Mouse (Mus musculus): ENCODE data around the gene Dhh. TPM values are rescaled to one million over a fixed set of nuclear protein-coding genes. Genes with fewer than 3 reads are reported as not detected.

Gene Dhh
- total RNA-seq, 2 experiments from 2014 or later = 3.6 to 4.0 TPM

DNA sequence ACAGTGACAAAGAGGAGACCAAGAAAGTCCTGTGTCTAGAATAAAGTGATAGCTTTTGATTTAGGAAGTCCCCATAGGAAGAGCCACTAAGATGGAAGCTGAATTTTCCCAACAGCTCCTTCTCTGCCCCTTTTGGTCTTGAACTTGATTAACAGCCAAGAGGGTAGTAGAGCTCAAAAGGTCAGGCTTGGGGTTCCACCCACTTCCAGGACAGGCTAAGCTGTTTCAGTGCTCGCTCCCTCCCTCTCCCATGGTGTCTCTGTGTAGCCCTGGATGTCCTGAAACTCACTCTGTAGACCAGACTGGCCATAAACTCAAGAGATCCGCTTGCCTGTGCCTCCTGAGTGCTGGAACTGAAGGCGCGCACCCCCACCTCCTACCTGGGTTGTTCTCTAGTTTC is 17.7 kb upstream of the Dhh start:
- no peak for DNase-seq

DNA sequence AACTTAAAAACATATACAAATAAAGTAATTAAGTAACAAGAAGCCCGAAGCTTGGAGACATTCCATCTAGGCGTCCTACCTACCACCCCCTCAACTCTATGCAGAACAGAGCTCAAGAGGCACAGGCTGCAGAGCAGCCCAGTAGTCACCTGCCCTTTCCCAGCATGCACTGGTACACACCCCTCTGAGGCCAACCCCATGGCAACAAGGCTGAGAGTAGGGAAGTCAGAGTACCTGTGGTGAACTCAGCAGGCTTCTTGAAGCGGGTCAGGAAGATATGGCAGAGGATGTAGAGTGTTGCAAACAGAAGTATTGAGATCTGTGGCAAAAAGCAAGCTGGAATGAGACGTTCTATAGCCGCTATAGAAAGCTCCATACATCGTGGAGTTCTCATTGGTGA is 16.6 kb upstream of the Dhh start:
- no peak for DNase-seq

DNA sequence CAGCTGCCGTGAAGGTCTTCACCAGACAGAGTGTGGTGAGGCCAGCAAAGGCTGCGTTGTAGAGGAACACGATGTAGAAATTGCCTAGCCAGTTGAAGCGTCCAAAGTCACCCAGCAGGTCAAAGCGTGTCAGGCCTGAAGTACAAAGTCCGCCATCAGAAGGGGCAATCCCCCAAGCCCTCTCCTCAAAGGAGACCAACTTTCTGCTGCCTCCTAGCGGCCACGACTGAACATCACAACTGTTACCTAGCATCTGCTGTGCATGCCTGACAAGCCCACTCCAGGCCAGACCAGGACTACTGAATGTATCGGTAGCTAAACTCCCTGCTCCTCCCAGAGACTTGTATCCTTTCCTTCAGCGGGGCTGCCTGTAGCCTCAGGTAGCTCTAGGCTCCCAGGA is 6.4 kb upstream of the Dhh start:
- peak; percentile 44 for DNase-seq

DNA sequence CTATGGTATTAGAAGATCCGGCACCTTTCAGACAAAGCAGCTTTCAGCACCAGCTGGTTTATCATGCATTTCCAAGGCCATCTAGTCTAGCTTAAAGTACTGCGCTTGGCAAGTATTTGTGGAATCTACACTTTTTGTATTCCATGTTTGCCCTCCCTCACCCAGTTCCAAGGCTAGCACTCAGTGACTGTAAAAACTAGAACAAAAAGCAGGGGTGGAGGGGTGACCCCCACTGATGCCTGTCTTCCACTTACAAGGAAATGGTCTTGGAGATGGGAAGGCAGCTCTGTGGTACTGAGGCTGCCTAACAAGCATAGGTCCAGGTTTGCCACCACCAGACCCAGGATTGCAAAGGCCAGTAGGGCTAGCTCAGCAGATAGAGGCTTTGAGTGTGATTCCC is 4.3 kb upstream of the Dhh start:
- no peak for DNase-seq

DNA sequence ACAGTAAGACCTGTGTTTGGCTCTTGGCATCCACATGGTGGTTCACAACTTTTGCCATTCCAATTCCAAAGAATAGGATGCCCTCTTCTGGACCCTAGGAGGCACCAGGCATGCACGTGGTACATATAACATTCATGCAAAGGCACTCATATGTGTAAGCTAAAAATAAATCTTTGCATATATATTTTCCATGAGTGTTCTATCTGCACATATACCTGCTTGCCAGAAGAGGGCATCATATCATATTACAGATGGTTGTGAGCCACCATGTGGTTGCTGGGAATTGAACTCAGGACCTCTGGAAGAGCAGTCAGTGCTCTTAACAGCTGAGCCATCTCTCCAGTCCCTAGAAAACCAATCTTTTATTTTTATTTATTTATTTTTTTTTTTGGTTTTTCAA is 3.2 kb upstream of the Dhh start:
- DNase-seq = no peak

DNA sequence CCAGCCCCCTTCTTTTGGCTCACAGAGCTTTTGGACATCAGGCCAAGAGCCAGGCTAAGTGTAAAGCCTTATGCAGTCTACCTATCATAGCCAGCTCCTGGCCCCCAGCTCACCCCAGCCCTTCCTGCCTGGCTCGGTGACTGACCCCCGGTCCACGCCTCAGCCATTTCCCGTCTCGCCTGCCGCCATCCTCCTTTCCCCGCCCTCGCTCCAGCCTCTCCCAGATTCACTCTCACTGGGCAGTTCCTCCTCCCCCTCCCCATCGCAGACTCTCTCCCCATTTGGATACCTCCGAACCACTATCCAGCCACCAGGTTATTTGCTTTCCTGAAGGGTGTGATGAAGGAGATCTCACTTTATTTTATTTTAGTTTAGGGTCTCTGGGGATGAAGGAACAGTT is 845 bp downstream of the Dhh start:
- DNase-seq = no peak

DNA sequence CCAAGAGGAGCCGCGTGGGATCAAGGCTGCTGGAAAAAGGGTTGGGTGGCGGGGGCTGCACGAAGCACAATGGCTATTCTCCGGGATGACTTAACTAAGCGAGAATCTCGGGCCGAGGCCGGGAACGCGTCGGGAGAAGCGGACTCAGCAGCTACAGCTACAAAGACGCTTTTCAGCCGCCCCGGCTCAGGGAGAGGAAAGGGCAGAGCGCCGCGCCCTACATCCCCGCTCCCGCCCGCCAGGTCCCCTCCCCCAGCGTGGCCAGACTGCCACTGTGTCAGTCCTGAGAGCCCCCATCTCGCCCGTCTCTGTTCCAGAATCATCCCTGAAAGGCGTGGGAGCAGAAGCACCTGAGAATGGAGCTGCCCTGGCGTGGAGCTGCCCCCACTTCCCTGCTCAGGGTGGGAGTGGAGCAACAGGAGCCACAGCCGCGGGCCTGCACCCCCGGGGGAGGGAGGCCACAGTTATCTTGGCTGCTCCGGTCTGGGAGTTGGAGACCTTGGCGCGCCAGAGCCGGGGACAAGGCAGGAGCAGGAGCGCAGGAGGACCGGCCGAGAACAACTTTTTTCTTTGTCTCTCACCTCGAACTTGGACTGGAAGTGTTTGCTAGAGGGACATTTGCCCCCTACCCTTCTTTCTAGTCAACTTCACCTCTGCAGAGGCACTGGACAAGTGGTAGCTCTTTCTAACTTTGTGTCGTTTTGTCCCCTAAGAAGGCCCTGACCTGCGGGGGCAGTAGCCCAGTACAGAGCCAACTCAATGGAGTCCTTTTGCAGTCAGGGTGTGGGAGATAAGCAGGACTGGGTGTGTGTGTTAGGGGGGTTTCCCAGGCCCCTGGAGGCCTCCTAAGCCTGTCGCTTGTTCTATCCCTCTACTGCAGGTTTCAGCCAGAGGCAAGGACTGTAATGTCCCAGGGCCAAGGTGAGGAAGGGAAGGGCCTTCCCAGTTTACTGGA is 2.4 kb downstream of the Dhh start:
- peak; percentile 27 for DNase-seq

DNA sequence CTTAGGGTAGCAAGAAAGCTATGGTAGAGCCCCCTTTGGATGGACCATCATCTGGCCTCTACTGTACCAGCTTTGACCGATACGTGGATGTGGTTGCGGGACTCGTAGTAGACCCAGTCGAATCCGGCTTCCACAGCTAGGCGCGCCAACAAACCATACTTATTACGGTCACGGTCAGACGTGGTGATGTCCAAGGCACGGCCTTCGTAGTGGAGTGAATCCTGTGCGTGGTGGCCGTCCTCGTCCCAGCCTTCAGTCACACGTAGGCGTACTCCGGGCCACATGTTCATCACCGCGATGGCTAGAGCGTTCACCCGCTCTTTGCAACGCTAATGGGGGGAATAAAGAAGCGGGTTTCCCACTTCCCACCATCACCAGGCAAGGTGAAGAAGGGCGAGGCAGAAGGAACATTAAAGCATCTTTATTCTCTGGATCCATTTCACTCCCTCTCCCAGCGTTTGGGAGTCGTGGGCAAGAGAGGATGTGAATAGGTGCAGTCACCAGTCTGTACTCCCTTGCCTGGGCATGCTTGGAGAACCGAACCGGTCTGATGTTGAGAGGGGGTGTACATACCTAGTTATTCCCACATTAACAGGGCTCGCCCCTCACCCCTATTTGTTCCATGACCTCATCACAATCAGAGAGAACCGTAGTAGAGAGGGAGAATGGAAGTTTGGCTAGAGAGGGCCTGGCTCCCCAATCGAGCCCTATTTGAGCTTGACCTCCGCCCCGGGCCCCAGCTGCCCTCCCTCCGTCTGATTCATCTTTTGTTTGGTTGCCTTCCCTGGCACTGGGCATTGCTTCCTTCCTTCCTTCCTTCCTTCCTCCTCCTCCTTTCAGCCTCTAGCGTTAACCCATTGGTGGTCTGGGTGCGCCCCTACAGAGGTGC is 3.4 kb downstream of the Dhh start:
- DNase-seq = no peak

DNA sequence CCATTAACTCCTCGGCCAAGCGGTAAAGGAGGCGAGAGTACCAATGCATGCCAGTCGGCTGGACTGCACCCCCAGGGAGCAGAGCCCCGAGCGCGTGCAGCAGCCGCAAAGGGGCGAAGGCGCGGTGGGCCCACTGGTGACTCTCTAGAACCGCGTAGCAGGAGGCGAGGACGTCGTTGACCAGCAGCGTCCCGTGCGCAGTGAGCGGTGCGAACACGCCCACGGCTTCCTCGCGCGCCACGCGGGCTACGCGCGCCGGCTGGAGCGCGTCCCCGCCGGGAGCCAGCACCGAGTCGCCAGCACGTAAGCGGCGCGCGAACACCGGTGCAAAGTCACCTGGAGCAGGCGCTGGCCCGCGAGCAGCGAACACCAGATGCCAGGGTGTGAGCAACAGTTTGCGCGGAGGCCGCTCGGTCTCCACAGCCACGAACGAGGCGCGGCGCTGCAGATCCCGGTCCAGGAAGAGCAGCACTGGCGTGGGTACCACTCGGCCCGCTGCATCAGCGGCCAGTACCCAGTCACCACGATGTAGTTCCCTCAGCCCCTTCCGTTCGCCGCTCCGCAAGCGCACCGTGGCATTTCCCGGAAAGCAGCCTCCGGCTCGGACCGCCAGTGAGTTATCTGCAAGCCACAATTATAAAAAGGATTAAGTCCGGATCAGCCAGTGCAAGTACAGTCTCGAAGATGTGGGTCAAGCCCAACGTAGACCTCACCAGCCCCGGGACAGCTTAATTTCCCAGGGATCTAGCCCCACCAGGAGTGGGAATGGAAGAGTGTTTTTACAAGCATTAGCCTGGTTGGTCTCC is 4.2 kb downstream of the Dhh start, which contains the start of gene Rhebl1:
Gene Rhebl1, minus strand, starts transcription at position 601 of the 806 bp plus-strand sequence.
- peak; percentile 38 for DNase-seq

DNA sequence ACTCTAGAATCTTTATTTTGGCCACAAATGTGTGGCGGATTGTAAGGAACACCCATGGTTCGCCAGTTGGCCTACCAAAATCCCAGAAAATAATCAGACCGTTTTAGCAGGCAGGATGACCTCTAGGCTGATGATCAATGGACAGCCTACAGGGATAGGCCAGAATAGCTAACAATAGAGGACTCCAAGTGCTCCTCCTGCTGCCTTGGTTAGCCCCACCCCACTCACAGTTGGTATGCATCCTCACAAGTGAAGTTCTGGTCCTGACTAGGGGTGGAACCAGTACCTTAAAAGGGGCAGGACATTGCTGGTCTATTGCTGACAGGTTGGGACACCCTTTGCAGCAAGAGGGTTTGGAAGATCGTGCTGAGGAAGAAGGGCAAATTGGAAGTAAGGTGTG is 5.3 kb downstream of the Dhh start:
- DNase-seq = no peak

DNA sequence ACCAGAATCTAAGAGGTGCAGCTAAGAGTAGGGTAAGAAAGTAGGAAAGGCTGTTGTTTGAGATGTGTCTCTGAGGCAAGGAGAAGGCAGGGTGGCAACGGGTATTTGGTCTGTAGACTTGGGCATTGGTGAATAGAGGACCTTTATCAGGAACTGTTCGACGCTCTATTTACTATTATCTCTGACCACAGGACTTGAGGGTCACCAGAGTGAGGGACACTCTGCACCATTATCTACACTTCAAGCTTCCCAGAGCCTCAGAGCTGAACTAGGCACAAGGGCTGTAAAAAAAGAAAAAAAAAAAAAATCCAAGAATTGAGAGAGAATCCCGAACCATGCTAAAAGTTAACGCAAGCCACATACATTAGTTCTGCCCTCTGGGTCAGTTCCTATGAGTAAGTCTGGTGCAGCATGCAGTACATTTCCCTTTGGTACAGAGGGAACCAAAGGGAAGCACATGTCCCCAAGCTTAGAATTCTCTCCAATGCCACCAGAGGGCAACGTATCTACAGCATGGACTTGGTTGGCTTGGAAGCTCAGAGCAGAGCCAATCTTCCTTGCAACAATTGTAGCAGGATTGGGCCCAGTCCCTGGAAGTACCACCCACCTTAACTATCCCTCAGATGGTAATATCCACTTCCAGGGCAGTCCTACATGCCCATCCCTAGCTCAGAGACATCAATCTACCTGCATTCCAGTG is 6.3 kb downstream of the Dhh start:
- DNase-seq = no peak

DNA sequence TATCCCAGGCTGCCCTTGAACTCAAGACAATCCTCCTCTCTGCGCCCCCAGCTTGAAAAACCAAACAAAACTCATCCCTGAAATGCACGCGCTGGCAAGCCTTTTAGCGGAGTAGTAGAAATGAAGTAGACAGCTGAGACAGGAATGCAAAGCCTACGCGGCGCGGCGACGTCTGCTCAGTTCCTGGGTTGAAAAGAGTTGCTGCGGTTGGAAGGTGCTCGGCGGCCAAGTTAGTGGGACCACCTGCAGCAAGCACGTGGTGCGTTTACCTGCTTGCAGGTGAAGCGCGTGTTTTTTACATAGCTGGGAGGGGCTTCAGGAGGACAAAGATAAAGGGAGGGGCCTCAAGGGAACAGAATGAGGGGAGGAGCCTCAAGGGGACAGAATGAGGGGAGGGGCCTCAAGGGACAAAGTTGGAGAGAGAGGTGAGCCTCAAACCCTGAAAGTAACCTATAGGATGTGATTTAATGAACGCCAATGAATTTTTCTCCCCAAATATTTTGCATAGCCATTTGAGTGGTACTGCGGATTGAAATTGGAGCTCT is 7.1 kb downstream of the Dhh start:
- no peak for DNase-seq

DNA sequence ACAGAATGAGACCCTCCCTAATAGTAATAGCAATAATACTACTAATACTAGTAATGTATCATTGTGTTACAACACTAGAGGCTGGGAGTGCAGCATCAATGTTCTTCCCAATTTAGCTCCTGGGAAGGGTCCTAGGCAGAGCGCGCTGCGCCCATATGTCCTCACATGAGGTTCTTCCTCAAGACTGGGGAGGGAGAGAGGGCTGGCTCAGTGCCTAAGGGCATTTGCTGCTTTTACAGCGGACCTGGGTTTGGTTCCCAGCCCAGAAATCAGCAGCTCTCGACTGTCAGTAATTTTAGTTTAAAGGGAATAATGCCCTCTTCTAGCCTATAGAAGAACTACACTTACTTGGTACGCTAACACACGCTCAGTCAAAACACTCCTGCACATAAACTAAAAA is 10.8 kb downstream of the Dhh start:
- no peak for DNase-seq

DNA sequence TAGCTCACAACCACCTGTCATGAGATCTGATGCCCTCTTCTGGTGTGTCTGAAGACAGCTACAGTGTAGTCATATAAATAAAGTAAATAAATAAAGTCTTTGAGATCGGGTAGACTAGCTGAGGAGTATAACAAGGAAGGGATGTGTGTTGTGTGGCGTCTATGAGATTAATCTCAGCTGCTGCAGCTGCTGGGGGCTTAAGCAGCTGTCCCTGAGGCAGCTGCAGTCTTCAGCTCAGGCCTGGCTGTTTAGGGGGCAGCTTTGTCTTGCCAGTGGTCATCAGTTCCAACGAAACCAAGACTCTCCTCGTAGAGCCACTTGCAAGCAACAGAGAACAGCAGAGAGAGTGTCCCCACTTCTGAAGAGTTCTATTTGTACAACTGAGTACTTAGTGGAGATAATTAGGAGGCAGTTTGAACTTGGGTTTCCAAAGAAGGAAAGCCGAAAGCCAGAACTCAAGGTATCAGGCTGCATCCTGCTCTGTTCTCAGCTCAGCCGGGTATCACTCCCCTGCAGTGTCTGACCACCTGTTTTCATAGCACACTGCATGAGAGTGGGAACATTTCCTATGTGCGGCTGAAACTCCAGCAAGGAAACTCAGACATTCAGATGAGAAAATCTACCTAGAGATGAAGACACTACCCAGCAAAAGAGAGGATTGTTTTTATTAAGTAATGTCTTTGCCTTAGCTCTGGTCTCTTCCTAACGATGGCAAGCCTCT is 11.5 kb downstream of the Dhh start:
- no peak for DNase-seq

DNA sequence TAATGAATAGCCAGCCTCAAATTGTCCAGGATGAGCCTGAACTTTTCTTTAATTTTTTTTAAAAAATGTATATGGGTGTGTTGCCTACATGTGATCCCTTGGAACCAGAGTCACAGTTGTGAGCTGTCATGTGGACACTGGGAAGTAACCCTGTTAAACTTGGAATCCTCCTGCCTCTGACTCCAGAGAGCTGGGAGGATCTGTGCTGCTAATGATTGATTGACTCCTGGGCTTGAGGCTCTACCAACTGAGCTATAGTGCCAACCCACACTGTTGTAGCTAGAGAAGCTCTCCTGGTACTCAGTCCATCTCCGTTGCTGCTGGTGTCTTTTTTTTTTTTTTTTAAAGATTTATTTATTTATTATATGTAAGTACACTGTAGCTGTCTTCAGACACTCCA is 14.2 kb downstream of the Dhh start:
- DNase-seq = no peak

DNA sequence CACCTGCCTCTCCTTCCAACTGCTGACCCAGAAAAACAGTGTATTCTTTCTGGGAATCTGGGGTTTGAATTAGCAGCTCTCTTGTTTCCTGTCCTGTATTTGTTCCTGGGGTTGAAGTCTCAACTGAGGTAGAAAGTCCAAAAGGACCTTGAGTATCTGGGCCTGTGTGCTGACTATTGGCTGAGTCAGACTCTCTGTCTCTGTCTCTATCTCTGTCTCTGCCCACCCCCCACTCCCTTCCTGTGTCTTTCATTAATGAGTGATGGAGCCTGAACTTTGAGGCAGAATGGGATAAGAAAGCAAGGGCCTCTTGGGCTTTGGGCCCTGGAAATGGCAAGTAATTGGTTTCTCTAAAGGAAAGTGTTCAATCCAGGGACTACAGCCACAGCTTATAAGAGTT is 14.7 kb downstream of the Dhh start:
- no peak for DNase-seq

DNA sequence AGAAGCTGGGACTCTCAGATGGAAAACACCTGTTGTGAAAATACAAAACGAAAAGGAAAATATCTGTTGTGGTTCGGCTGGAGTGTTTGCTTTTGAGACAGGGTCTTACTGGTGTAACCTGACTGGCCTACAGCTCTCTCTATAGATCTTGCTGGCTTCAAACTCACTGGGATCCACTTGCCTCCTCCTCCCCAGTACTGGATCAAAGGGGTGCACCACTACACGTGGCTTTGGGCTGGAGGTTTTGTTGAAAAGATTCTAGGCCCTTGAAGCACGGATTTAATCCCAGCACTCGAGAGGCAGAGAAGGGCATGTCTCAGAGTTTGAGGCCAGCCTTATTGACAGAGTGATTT is 16.7 kb downstream of the Dhh start:
- no peak for DNase-seq

DNA sequence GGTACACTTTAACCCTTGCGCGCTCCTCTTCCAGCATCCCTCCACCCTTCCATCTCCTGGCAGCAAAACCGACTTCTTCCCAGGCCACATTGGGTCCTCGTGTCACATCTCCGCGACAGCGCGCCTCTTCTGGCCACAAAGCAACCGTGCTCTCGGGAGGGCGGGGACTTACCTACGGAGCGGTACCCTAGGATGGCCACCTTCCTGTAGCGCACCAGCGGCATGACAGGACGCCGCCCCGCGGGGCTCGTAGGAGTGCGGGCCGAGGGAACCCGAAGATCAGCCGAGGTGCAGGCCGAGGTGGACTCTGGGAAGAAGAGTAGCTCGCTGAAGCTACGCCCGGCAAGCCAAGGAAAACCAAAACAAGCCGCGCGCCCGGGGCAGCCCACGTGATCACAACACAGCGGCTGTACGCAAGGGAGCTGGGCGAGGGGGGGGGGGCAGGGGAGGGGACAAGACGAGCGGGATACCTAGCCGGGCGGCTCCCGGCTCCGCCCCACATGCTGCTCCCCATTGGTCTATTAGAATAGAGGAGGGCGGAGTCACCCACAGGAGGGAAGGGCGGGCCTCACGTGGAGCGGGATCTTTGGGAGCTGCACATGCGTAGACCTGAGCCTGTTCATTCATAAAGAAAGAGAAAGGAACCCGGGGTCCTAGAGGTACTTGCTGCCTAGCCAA is 17.2 kb downstream of the Dhh start:
- peak; percentile 79 for DNase-seq

DNA sequence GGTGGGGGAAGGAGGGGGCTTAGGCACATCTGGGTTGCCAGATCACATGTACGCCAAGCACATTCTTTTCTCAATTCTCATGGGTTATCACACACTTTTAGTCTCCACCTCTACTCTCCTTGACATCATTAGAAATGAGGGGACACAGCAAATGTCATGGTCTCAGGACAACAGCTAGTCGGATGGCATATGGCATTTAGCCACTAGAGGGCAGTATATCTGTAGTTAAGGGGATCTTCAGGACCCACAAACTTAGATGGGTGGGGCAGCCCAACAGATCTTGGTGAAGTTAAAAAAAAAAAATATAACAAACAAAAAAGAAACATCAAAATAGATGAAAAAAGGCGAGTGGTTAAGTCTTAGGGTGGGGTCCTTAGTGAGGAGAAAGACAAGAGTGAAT is 21.0 kb downstream of the Dhh start:
- DNase-seq = peak; percentile 55

Data from gastrocnemius, postnatal 10 days (tissue).